Mouse (Mus musculus): Measurements from ENCODE around the gene Mpzl1. TPM values are rescaled to one million over a fixed set of nuclear protein-coding genes. Genes with fewer than 3 reads are reported as not detected.

The Mpzl1 gene
- total RNA-seq, 2 experiments from 2014 or later, result 8.6 to 9.1 TPM

- no peak for DNase-seq
- intact Hi-C loops (cut with DNase I), result no loop called here
Observed at GRCm38 (mm10) chr1:165625896-165626295, 8.4 kb downstream of the Mpzl1 start.

- no peak for DNase-seq
- intact Hi-C loops (cut with DNase I), result no loop called here
Observed at GRCm38 (mm10) chr1:165625058-165625457, 9.3 kb downstream of the Mpzl1 start.

- intact Hi-C loops (cut with DNase I), result no loop called here
- DNase-seq, result peak; percentile 53 to 72
Observed at GRCm38 (mm10) chr1:165618201-165618624, 16.1 kb downstream of the Mpzl1 start.

- DNase-seq, result no peak
- intact Hi-C loops (cut with DNase I), result loop anchor here (2.0 kb wide), 1 partner anchor 17 kb away; the partner anchor contains the start of gene Mpzl1
Observed at GRCm38 (mm10) chr1:165617166-165617891, 17.0 kb downstream of the Mpzl1 start.

GRCm38 (mm10) chr1:165616652-165617051 is 17.7 kb downstream of the Mpzl1 start:
- DNase-seq, result no peak
- intact Hi-C loops (cut with DNase I), result loop anchor here (2.0 kb wide), 1 partner anchor 18 kb away; the partner anchor contains the start of gene Mpzl1

- intact Hi-C loops (cut with DNase I), result no loop called here
- no peak for DNase-seq
Observed at GRCm38 (mm10) chr1:165614793-165615192, 19.5 kb downstream of the Mpzl1 start.

- no peak for DNase-seq
- intact Hi-C loops (cut with DNase I), result no loop called here
Observed at GRCm38 (mm10) chr1:165613926-165614325, 20.4 kb downstream of the Mpzl1 start.

GRCm38 (mm10) chr1:165612714-165613113 is 21.6 kb downstream of the Mpzl1 start:
- intact Hi-C loops (cut with DNase I), result no loop called here
- no peak for DNase-seq

- no peak for DNase-seq
- intact Hi-C loops (cut with DNase I), result no loop called here
Observed at GRCm38 (mm10) chr1:165610321-165610999, 23.9 kb downstream of the Mpzl1 start.

- intact Hi-C loops (cut with DNase I), result no loop called here
- no peak for DNase-seq
Observed at GRCm38 (mm10) chr1:165609495-165610320, 24.6 kb downstream of the Mpzl1 start.

- no peak for DNase-seq
- intact Hi-C loops (cut with DNase I), result no loop called here
Observed at GRCm38 (mm10) chr1:165608904-165609303, 25.4 kb downstream of the Mpzl1 start.

GRCm38 (mm10) chr1:165605774-165606173 is 28.6 kb downstream of the Mpzl1 start:
- DNase-seq, result peak in 1 of 2 experiments; percentile 35
- intact Hi-C loops (cut with DNase I), result no loop called here

- no peak for DNase-seq
- intact Hi-C loops (cut with DNase I), result no loop called here
Observed at GRCm38 (mm10) chr1:165605108-165605507, 29.2 kb downstream of the Mpzl1 start.

GRCm38 (mm10) chr1:165604203-165604602 is 30.1 kb downstream of the Mpzl1 start:
- intact Hi-C loops (cut with DNase I), result no loop called here
- DNase-seq, result no peak

- DNase-seq, result no peak
- intact Hi-C loops (cut with DNase I), result no loop called here
Observed at GRCm38 (mm10) chr1:165603218-165603617, 31.1 kb downstream of the Mpzl1 start.

GRCm38 (mm10) chr1:165601775-165602280 is 32.5 kb downstream of the Mpzl1 start:
- no peak for DNase-seq
- intact Hi-C loops (cut with DNase I), result no loop called here

GRCm38 (mm10) chr1:165594699-165595421 is 39.5 kb downstream of the Mpzl1 start:
- peak in 1 of 2 experiments; percentile 17 for DNase-seq
- intact Hi-C loops (cut with DNase I), result no loop called here

GRCm38 (mm10) chr1:165592295-165593082 is 41.8 kb downstream of the Mpzl1 start:
- DNase-seq, result peak; percentile 51 to 56
- intact Hi-C loops (cut with DNase I), result no loop called here

GRCm38 (mm10) chr1:165590760-165591159 is 43.6 kb downstream of the Mpzl1 start:
- intact Hi-C loops (cut with DNase I), result no loop called here
- no peak for DNase-seq
